Mouse (Mus musculus): Measurements from ENCODE around the gene Fgf4. TPM values are rescaled to one million over a fixed set of nuclear protein-coding genes. Genes with fewer than 3 reads are reported as not detected.
"Not testable (repeated sequence)": the region's sequence is repeated elsewhere in the genome, so short reads cannot be mapped to it uniquely, and the experiment has no call there.

The Fgf4 gene
- polyA plus RNA-seq, 1 experiment = not detected

DNA sequence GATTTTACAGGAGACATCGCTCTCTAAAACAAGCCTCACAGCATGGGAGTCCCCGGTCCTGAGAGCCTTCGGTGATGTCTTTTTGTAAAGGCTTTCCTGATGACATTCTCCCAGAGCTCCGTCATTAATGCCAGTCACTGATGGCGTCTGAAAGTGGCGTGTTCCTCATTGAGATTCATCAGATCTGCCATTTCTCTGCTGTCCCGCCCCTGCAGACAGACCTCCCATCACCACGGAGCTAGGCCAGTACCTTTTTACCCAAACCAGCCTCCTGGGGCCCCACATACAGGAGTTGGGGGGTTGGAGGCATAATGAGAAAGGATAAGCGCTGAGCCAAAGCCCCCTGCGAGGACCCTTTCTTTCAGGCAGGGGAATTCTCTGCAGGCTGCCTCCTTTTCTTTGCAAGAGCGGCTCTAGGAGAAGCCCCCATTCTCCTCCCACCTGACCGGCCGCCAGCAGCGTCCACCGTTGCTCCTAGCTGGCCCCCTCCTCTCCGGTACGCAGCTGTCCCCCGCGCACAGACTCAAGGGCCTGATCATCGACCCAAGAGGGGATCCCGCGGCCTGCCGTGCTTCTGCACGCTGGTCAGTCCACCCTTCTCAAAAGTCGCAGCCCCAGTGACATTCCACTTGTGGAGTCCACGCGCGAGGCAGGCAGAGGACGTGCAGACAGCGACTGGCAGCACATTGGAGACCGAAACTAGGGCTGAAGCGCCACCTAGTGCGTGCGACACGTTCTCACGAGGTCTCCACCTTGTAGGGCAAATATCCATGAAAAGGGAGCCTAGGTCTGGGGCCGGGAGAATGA, 48.3 kb downstream of the Fgf4 start:
- Histone ChIP-seq H3K9me3 (ENCODE audit: control insufficient read depth, low read length) (peaks cover 8% of the 10 kb centered on the region; the same call in 1 of the 2 replicates), H3K4me1 (ENCODE audit: control insufficient read depth) (peaks cover 24% of the 10 kb centered on the region), H3K4me3 (replicated peaks) (peak overlapping the region; percentile 47), H3K27me3 (ENCODE audit: control insufficient read depth) (peaks cover 68% of the 10 kb centered on the region), H3K36me3 (ENCODE audit: control insufficient read depth) (no peaks in the 10 kb centered on the region)
- TF ChIP-seq GATA1 (IDR thresholded peaks at IDR 0.05; ENCODE audit: low read length) (no peak), TAL1 (IDR thresholded peaks at IDR 0.05; ENCODE audit: low read length) (no peak)

- Histone ChIP-seq H3K36me3 (ENCODE audit: control insufficient read depth) (no peaks in the 10 kb centered on the region), H3K27me3 (ENCODE audit: control insufficient read depth) (peaks cover 76% of the 10 kb centered on the region), H3K9me3 (ENCODE audit: control insufficient read depth, low read length) (peaks cover 8% of the 10 kb centered on the region; the same call in 1 of the 2 replicates), H3K4me1 (ENCODE audit: control insufficient read depth) (peaks cover 24% of the 10 kb centered on the region), H3K4me3 (replicated peaks) (peak within 1 kb of the TSS; percentile 47)
- TF ChIP-seq GATA1 (IDR thresholded peaks at IDR 0.05; ENCODE audit: low read length) (no peak), TAL1 (IDR thresholded peaks at IDR 0.05; ENCODE audit: low read length) (no peak)
Observed at GRCm38 (mm10) chr7:144896294-144897218, 49.4 kb downstream of the Fgf4 start, which contains the start of gene Fgf15. Gene Fgf15 (plus strand): TSS chr7:144896531.

GRCm38 (mm10) chr7:144898506-144898905, 51.3 kb downstream of the Fgf4 start:
- Histone ChIP-seq H3K9me3 (ENCODE audit: control insufficient read depth, low read length) (peaks cover 8% of the 10 kb centered on the region; the same call in 1 of the 2 replicates), H3K36me3 (ENCODE audit: control insufficient read depth) (no peaks in the 10 kb centered on the region), H3K4me1 (ENCODE audit: control insufficient read depth) (peaks cover 24% of the 10 kb centered on the region), H3K4me3 (replicated peaks) (no peak overlapping the region), H3K27me3 (ENCODE audit: control insufficient read depth) (peaks cover 80% of the 10 kb centered on the region)
- TF ChIP-seq TAL1 (IDR thresholded peaks at IDR 0.05; ENCODE audit: low read length) (no peak), GATA1 (IDR thresholded peaks at IDR 0.05; ENCODE audit: low read length) (no peak)

DNA sequence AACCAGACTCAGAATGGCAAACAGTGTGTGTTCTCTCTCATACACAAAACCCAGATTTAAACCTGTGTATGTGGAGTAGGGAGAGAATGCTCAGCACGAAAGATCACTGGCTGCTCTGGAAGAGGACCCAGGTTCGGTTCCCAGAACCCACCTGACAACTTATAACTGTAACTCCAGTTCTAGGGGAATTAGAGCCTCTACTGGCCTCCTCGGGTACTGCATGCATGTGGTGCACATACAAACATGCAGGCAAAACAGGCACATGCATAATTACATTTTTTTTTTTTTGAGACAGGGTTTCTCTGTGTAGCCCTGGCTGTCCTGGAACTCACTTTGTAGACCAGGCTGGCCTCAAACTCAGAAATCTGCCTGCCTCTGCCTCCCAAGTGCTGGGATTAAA, 58.3 kb downstream of the Fgf4 start:
- Histone ChIP-seq H3K4me1 (ENCODE audit: control insufficient read depth) (peaks cover 13% of the 10 kb centered on the region), H3K27me3 (ENCODE audit: control insufficient read depth) (peaks cover 38% of the 10 kb centered on the region)
- H3K36me3 ChIP-seq (ENCODE audit: control insufficient read depth); H3K9me3 ChIP-seq (ENCODE audit: control insufficient read depth, low read length); H3K4me3 ChIP-seq (replicated peaks): not testable (repeated sequence)

DNA sequence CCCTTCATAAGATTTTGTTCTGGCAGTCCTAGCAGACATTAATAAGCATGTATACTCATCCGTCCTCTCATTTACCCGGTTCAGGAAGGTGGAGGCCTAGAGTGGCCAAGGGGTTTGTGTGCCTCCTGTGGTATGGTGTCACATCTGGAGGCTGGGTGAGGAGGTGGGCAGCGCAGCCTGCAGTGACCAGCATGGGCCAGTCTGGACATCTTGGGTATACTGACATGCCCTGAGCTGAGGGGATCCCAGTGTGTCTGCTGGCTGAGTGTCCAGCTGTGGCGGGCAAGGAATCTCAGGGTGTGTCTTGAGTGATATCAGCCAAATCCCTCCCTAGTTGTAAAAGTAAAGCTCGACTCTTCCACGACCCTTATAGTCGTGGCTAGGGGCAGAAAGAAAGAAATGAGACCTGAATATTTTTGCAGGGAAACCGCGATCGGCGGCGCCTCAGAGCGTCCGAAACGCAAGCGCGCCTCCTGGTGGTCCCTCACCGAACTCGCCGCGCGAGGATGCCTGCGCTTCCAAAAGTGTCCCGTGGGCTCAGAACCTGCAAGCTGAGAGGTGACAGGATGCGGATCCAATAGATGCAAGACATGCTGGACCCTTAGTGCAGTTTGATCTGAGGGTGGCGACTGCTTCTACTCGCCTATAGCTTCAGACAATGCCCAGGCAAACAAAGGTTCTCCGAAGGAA, 59.7 kb downstream of the Fgf4 start:
- Histone ChIP-seq H3K9me3 (ENCODE audit: control insufficient read depth, low read length) (peaks cover 3% of the 10 kb centered on the region), H3K36me3 (ENCODE audit: control insufficient read depth) (no peaks in the 10 kb centered on the region), H3K27me3 (ENCODE audit: control insufficient read depth) (peaks cover 30% of the 10 kb centered on the region), H3K4me1 (ENCODE audit: control insufficient read depth) (peaks cover 13% of the 10 kb centered on the region), H3K4me3 (replicated peaks) (no peak overlapping the region)
- TF ChIP-seq TAL1 (IDR thresholded peaks at IDR 0.05; ENCODE audit: low read length) (no peak), GATA1 (IDR thresholded peaks at IDR 0.05; ENCODE audit: low read length) (no peak)

DNA sequence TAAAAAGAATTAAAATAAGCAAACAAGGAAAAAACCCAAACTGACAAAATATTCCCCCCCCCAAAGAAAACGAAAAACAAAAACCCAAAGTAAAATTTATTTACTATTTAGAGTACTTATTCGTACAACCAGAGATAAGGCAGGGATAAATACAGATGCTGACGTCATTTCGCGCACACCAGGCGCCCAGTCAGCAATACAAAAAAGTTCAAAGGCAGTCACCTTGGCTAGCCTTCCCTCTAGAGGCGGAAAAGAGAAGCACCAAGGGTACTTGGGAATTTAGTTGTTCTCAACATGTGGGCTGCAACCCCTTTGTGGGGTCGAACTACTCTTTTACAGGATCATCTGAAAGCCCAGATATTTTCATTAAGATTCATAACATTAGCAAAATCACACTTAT, 60.6 kb downstream of the Fgf4 start:
- Histone ChIP-seq H3K36me3 (ENCODE audit: control insufficient read depth) (no peaks in the 10 kb centered on the region), H3K4me3 (replicated peaks) (no peak overlapping the region), H3K9me3 (ENCODE audit: control insufficient read depth, low read length) (peaks cover 3% of the 10 kb centered on the region), H3K4me1 (ENCODE audit: control insufficient read depth) (peaks cover 13% of the 10 kb centered on the region), H3K27me3 (ENCODE audit: control insufficient read depth) (peaks cover 23% of the 10 kb centered on the region)
- TF ChIP-seq GATA1 (IDR thresholded peaks at IDR 0.05; ENCODE audit: low read length) (no peak), TAL1 (IDR thresholded peaks at IDR 0.05; ENCODE audit: low read length) (no peak)

GRCm38 (mm10) chr7:144908705-144909104, 61.5 kb downstream of the Fgf4 start:
- Histone ChIP-seq H3K27me3 (ENCODE audit: control insufficient read depth) (peaks cover 21% of the 10 kb centered on the region), H3K4me1 (ENCODE audit: control insufficient read depth) (peaks cover 13% of the 10 kb centered on the region), H3K9me3 (ENCODE audit: control insufficient read depth, low read length) (peaks cover 3% of the 10 kb centered on the region), H3K36me3 (ENCODE audit: control insufficient read depth) (no peaks in the 10 kb centered on the region), H3K4me3 (replicated peaks) (no peak overlapping the region)
- TF ChIP-seq GATA1 (IDR thresholded peaks at IDR 0.05; ENCODE audit: low read length) (no peak), TAL1 (IDR thresholded peaks at IDR 0.05; ENCODE audit: low read length) (no peak)

- peaks cover 16% of the 10 kb centered on the region for H3K27me3 ChIP-seq (ENCODE audit: control insufficient read depth)
Observed at GRCm38 (mm10) chr7:144911121-144911520, 64.0 kb downstream of the Fgf4 start.

More at GRCm38 (mm10) chr7:144911121-144911520, 64.0 kb downstream of the Fgf4 start:
- TF ChIP-seq TAL1 (IDR thresholded peaks at IDR 0.05; ENCODE audit: low read length) = no peak
- TF ChIP-seq GATA1 (IDR thresholded peaks at IDR 0.05; ENCODE audit: low read length) = no peak
- no peaks in the 10 kb centered on the region for H3K9me3 ChIP-seq (ENCODE audit: control insufficient read depth, low read length)
- H3K4me1 ChIP-seq (ENCODE audit: control insufficient read depth) = peaks cover 30% of the 10 kb centered on the region
- no peak overlapping the region for H3K4me3 ChIP-seq (replicated peaks)
- no peaks in the 10 kb centered on the region for H3K36me3 ChIP-seq (ENCODE audit: control insufficient read depth)

Data from erythroblast, embryonic 14.5 days (primary cell).